Mouse (Mus musculus) midbrain, embryonic 13.5 days (tissue): ENCODE data around the gene Tnfsfm13. TPM values are rescaled to one million over a fixed set of nuclear protein-coding genes. Genes with fewer than 3 reads are reported as not detected.

ENCODE experiments used
- ATAC-seq: fragments of 200-750 bp; cut with Nextera tagmentation; 2 replicates; pipeline ENCODE4 v1.8.0; 2017; ENCODE audit warnings: mild to moderate bottlenecking, moderate TSS enrichment, moderate library complexity
- H3K27ac ChIP-seq: fragments of 300-500 bp; sonication (generic); 2 replicates; pipeline ENCODE4 v1.5.1; 2015; ENCODE audit warnings: inconsistent platforms, mild to moderate bottlenecking, moderate library complexity
- H3K27me3 ChIP-seq: fragments of 300-500 bp; sonication (generic); 2 replicates; pipeline ENCODE4 v1.6.1; 2015; ENCODE audit warnings: mild to moderate bottlenecking, inconsistent platforms
- H3K36me3 ChIP-seq: fragments of 300-500 bp; sonication (generic); 2 replicates; pipeline ENCODE4 v1.6.1; 2015; ENCODE audit warnings: mild to moderate bottlenecking, inconsistent platforms
- H3K4me1 ChIP-seq: fragments of 300-500 bp; sonication (generic); replicated peaks from 2 replicates; pipeline ENCODE4 v1.6.1; 2015; ENCODE audit warnings: inconsistent platforms
- H3K4me2 ChIP-seq: fragments of 300-500 bp; sonication (generic); replicated peaks from 2 replicates; pipeline ENCODE4 v1.6.1; 2015; ENCODE audit warnings: moderate library complexity, mild to moderate bottlenecking, inconsistent platforms
- H3K4me3 ChIP-seq: fragments of 300-500 bp; sonication (generic); replicated peaks from 2 replicates; pipeline ENCODE4 v1.5.1; 2015; ENCODE audit warnings: mild to moderate bottlenecking, inconsistent platforms
- H3K9ac ChIP-seq: fragments of 300-500 bp; sonication (generic); replicated peaks from 2 replicates; pipeline ENCODE4 v1.6.1; 2015; ENCODE audit warnings: mild to moderate bottlenecking, inconsistent platforms
- H3K9me3 ChIP-seq: fragments of 300-500 bp; sonication (generic); 2 replicates; pipeline ENCODE4 v1.6.1; 2016; ENCODE audit warnings: mild to moderate bottlenecking, inconsistent platforms
- WGBS: fragments of 180-500 bp; shearing (Covaris S2); methylation state at CpG from one replicate; pipeline ENCODE4 v1.1.7; 2015; 5-methylcytosine and 5-hydroxymethylcytosine counted together
- microRNA counts: library from miRNA; unstranded; fragments of <30 nt; microRNA quantifications from one replicate; lab custom pipeline; 2016
- microRNA-seq: library from miRNA; unstranded; fragments of <30 nt; microRNA quantifications from one replicate; pipeline ENCODE4, GENCODE M21; 2016
- polyA plus RNA-seq: library from polyadenylated mRNA; unstranded; fragments of >200 nt; fragmentation: Nextera tagmentation; extraction: Ambion mirVana; gene quantifications from 2 replicates; pipeline ENCODE4 v1.2.1, GENCODE M21; 2015

The Tnfsfm13 gene
- polyA plus RNA-seq, 1 experiment from 2014 or later: 1.2 TPM

DNA sequence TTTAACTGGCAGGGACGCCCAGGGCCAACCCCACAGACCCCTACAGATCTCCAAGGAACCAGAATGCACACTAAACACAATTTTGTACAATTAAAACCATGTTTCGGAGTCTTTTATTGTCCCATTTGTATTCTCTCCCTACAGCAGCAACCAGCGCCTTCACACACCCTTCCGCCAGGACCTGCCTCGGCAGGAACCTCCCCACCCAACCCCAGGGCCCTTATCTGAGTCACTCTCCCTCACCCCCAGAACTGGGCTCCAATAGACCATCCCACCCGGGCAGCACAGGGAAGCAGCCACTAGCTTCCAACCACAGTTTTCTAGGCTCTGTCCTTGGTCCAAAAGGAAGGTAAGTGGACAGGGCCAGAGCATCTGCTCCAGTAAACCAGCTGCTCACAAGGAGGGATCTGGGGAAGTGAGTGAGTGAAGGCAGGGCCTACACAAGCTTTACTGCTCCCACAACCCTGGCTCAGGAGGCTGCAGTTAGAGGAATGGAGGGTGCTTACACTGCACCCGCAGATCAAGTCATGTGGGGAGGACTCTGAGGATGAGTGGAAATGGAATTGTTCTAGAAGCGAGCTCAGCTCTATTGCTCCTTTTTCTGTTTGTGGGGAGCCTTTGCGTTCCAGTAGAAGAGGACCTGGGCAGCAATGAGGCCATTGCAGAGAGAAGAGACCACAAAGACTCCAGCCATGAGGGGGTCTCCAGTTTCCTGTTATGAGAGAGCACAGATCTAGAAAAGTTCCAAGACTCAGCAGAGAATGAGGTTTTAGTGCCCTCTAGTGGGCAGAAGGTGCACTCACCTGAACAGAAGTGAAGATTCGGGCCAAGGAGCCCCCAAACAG is 39.1 kb downstream of the Tnfsfm13 start:
- Histone ChIP-seq H3K4me3 (no peak overlapping the region), H3K36me3 (peaks cover 64% of the 10 kb centered on the region), H3K9ac (0 out of 2 replicates have a peak overlapping the region, but pooled peaks have one; percentile 25), H3K27ac (no peak overlapping the region), H3K4me1 (peaks cover 38% of the 10 kb centered on the region), H3K9me3 (no peaks in the 10 kb centered on the region), H3K4me2 (no peak overlapping the region), H3K27me3 (no peaks in the 10 kb centered on the region)
- no peak for ATAC-seq
- WGBS: 82% methylated on average over 10 of the region's 10 CpGs

DNA sequence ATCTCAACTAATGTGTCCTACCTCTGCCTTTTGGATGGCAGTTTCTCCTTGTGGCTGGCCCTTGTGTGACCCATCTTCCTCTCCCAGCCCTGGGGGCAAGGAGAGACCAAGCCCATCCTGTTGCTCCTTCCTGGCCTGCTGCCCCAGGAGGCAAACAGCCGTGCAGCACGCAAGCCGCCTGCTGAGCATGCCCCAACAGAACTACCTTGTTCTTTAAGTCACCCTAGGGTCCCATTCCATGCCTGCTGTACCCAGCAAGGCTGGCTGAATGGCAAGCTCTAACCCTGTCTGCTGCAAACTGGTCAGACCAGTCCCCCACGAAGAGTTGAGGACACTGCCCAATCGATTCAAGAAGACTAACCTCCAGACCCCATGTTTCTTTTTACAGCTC is 39.8 kb downstream of the Tnfsfm13 start:
- no peaks in the 10 kb centered on the region for H3K27me3 ChIP-seq
- no peak for ATAC-seq
- H3K9ac ChIP-seq: 0 out of 2 replicates have a peak overlapping the region, but pooled peaks have one; percentile 36
- peaks cover 72% of the 10 kb centered on the region for H3K36me3 ChIP-seq
- no peaks in the 10 kb centered on the region for H3K9me3 ChIP-seq
- H3K27ac ChIP-seq: no peak overlapping the region
- 87% methylated on average over 5 of the region's 5 CpGs for WGBS
- peaks cover 30% of the 10 kb centered on the region for H3K4me1 ChIP-seq
- H3K4me2 ChIP-seq: no peak overlapping the region
- H3K4me3 ChIP-seq: no peak overlapping the region

DNA sequence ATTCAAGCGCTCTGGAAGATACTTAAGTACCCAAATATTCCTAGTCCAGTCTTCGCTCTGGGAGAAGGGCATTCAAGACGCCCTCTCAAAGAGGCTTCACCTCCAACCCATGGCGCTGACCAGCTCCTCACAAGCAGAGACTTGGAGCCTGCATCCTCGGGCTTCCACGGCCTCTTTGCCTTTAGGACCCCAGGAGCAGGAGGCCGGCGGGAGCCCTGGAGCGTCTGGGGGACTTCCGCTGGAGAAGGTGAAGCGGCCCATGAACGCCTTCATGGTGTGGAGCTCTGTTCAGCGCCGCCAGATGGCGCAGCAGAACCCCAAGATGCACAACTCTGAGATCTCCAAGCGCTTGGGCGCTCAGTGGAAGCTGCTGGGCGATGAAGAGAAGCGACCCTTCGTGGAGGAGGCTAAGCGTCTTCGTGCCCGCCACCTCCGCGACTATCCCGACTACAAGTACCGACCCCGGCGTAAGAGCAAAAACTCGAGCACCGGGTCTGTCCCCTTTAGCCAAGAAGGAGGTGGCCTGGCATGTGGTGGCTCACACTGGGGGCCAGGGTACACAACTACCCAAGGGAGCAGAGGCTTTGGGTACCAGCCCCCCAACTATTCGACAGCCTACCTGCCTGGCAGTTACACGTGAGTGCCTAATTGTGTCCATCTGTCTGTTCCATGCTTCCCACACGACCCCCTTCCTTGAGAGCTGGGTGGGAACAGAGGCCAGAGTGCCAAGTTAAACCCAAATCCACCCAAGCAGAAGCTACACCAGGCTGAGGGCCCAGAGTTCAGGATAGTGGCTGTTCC is 40.4 kb downstream of the Tnfsfm13 start, which contains the start of gene Sox15:
Gene Sox15 (plus strand): TSS at position 51 of the 801 bp plus-strand sequence.
- Histone ChIP-seq H3K4me2 (0 out of 2 replicates have a peak within 1 kb of the TSS, but pooled peaks have one; percentile 11), H3K4me3 (no peak within 1 kb of the TSS), H3K9ac (peak within 1 kb of the TSS; percentile 44), H3K4me1 (peaks cover 25% of the 10 kb centered on the region), H3K27me3 (no peaks in the 10 kb centered on the region), H3K36me3 (peaks cover 77% of the 10 kb centered on the region), H3K9me3 (no peaks in the 10 kb centered on the region), H3K27ac (peak within 1 kb of the TSS; percentile 30)
- WGBS: 24% methylated on average over 34 of the region's 34 CpGs
- ATAC-seq: peak; percentile 82

DNA sequence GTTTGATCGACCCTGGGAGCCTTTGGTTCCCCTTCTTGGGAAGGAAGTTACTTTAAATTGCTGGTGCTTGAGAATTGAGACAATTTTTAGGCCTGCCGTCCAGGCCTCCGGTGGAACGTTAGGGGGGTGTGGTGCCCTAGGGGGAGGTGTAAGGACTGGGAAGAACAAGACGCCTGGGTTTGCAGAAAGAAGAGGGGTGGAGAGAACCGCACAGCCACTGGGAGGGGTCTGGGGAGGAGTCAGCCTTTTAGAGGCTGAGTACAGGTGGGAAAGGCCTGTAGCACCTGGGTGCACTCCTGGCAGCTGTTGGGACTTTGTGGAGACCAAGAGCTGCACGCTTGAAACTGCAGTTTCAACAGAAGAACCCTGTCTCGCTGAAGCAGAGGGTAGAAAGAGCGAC is 41.1 kb downstream of the Tnfsfm13 start:
- Histone ChIP-seq H3K36me3 (peaks cover 81% of the 10 kb centered on the region), H3K9ac (no peak overlapping the region), H3K27ac (no peak overlapping the region), H3K4me2 (no peak overlapping the region), H3K27me3 (no peaks in the 10 kb centered on the region), H3K4me3 (no peak overlapping the region), H3K9me3 (no peaks in the 10 kb centered on the region), H3K4me1 (peaks cover 19% of the 10 kb centered on the region)
- no peak for ATAC-seq
- 52% methylated on average over 9 of the region's 9 CpGs for WGBS

DNA sequence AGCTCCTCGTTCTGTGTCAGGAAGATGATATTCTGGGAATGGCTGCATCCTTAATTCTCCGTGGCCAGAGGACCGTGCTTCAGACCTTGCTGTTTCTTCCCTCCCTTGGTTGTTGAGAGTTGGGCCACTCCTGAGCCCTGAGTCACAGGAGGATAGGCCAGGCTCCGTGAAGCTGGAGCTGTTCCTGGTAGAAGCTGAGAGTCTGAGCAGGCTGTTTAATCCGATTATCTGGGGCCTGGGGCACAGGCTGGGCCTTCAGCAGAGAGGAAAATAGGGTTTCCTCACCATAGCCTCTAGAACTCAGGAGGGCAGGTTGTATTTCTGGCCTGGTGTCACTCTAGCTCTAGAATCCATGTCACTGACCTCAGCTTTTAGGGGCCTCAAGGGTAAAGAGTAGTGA is 42.5 kb downstream of the Tnfsfm13 start:
- peak overlapping the region; percentile 60 for H3K27ac ChIP-seq
- 48% methylated on average over 5 of the region's 5 CpGs for WGBS
- no peaks in the 10 kb centered on the region for H3K27me3 ChIP-seq
- no peaks in the 10 kb centered on the region for H3K9me3 ChIP-seq
- H3K9ac ChIP-seq: no peak overlapping the region; the same call in 1 of the 2 replicates
- ATAC-seq: no peak
- no peak overlapping the region for H3K4me3 ChIP-seq
- H3K4me1 ChIP-seq: peaks cover 19% of the 10 kb centered on the region
- H3K36me3 ChIP-seq: peaks cover 82% of the 10 kb centered on the region
- no peak overlapping the region for H3K4me2 ChIP-seq

DNA sequence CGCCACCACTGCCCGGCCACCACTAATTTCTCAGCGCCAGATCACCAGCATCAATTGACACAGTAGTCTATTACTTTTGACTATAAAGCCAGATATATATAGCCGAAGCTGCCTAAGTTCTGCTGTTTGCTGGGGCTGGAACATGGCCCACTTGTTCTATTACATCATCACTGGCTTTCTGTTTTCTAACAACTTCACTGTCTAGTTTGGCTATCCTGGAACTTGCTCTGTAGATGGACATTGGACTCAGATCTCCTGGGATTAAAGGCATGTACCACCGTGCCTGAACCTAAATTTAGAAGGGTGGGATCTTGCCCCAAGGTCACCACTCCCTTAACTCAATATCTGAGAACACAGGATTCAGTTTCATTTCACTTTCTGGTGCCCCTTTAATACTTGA is 50.0 kb downstream of the Tnfsfm13 start:
- no peak for ATAC-seq
- 97% methylated on average over 5 of the region's 5 CpGs for WGBS
- Histone ChIP-seq H3K4me1 (no peaks in the 10 kb centered on the region), H3K4me3 (no peak overlapping the region), H3K27ac (no peak overlapping the region), H3K27me3 (no peaks in the 10 kb centered on the region), H3K9me3 (no peaks in the 10 kb centered on the region), H3K36me3 (peaks cover 96% of the 10 kb centered on the region), H3K4me2 (no peak overlapping the region), H3K9ac (no peak overlapping the region)

DNA sequence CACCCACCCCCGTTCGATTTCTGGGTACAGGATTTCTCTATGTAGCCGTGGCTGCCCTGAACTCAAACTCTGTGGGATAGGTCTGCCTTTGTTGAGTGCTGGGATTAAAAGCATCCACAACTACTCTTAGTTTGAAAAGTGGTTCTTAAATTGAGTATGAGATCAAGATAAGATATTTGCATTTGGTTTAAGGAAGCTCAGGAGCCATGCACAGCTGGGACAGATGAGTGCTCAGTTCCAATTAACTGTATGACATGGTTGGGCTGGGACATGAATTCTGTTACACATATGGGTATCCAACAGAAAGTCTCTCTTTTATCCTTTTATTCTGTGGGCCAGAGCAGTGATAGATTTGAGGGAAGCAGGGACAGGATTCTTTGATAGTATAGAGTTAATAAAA is 60.4 kb downstream of the Tnfsfm13 start:
- peaks cover 21% of the 10 kb centered on the region for H3K36me3 ChIP-seq
- peaks cover 38% of the 10 kb centered on the region for H3K4me1 ChIP-seq
- H3K27ac ChIP-seq: no peak overlapping the region
- H3K4me2 ChIP-seq: 0 out of 2 replicates have a peak overlapping the region, but pooled peaks have one; percentile 21
- H3K9ac ChIP-seq: no peak overlapping the region
- no peaks in the 10 kb centered on the region for H3K27me3 ChIP-seq
- ATAC-seq: no peak
- H3K9me3 ChIP-seq: no peaks in the 10 kb centered on the region
- H3K4me3 ChIP-seq: peak overlapping the region; percentile 99; the same call in 1 of the 2 replicates
- 88% methylated on average over 3 of the region's 3 CpGs for WGBS

DNA sequence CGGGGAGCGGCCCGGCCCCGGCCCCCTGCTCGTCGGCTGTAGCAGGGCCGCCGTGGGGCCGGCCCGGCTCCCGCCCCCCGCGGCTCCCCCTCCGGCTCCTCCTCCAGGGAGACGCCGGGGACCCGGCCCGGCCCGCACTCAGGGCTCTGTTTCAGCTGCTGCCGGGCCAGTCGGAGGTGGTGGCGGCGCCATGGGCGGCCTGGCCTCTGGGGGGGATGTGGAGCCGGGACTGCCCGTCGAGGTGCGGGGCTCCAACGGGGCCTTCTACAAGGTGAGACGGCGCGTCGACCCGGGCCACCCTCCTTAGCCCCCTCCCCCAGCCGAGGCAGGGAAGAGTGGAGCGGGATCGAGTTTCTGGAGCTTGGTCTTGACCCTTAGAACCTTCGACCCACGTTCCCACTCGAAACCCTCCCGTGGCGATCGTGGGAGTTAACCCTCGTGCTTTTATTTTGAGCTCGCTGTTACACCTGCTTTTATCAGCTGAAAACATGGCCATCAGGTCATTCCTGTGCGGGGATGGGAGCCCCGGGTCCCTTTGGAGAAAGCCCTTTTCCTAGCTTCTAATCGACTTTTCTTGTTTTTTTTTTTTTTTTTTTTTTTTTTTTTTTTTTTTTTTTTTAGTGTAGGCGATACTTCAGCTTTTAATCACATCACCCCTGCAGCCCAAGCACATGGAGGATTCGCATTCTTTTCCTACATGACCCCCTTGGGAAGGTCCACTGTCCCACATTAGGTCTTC is 62.6 kb downstream of the Tnfsfm13 start:
- Histone ChIP-seq H3K4me2 (peak overlapping the region; percentile 86), H3K4me1 (peaks cover 38% of the 10 kb centered on the region), H3K9ac (peak overlapping the region; percentile 99), H3K27ac (peak overlapping the region; percentile 96), H3K27me3 (no peaks in the 10 kb centered on the region), H3K9me3 (no peaks in the 10 kb centered on the region), H3K4me3 (peak overlapping the region; percentile 99), H3K36me3 (peaks cover 7% of the 10 kb centered on the region)
- peak; percentile 68 for ATAC-seq
- under 1% methylated on average over 50 of the region's 50 CpGs for WGBS

MicroRNAs within 50 kb of the gene (microRNA counts, 519-probe panel; counts per million panel counts)
- microRNA mmu-miR-1934 (lab: Ali Mortazavi, UCI) (110 counts per million, percentile 56 among the panel's probes with 10 or more counts), microRNA mmu-miR-467f (lab: Ali Mortazavi, UCI) (2,580 counts per million, percentile 63 among the panel's probes with 10 or more counts)

Small RNA genes within 50 kb of the gene (microRNA-seq; reads per million reads assigned to microRNA genes)
- gene Mir1934 (4.5 reads per million, percentile 18 among the genes with 10 or more reads in this experiment), gene Mir467f (not detected)

Other genes starting within 250 kb of the Tnfsfm13 start
- gene Dnah2, start 147.0 kb downstream of the Tnfsfm13 start, polyA plus RNA-seq: 2.2 and 2.7 TPM in 2 replicates
- 95.0 and 130 TPM in 2 replicates for gene Efnb3, start 135.9 kb downstream of the Tnfsfm13 start, polyA plus RNA-seq
- 24.5 and 26.9 TPM in 2 replicates for gene Wrap53, start 115.8 kb downstream of the Tnfsfm13 start, polyA plus RNA-seq
- 84.2 and 93.4 TPM in 2 replicates for gene Trp53, start 115.7 kb downstream of the Tnfsfm13 start, polyA plus RNA-seq
- 23.2 and 24.3 TPM in 2 replicates for gene Atp1b2, start 90.2 kb downstream of the Tnfsfm13 start, polyA plus RNA-seq
- gene Shbg, start 78.2 kb downstream of the Tnfsfm13 start, polyA plus RNA-seq: not detected in 2 replicates
- 25.1 and 28.5 TPM in 2 replicates for gene Sat2, start 74.1 kb downstream of the Tnfsfm13 start, polyA plus RNA-seq
- gene Fxr2, start 63.1 kb downstream of the Tnfsfm13 start, polyA plus RNA-seq: 40.5 and 52.4 TPM in 2 replicates
- 0.31 TPM in 1 of 2 replicates, not detected in the other for gene Sox15, start 40.8 kb downstream of the Tnfsfm13 start, polyA plus RNA-seq
- 103 and 104 TPM in 2 replicates for gene Mpdu1, start 33.5 kb downstream of the Tnfsfm13 start, polyA plus RNA-seq
- gene Cd68, start 29.9 kb downstream of the Tnfsfm13 start, polyA plus RNA-seq: 6.1 and 7.3 TPM in 2 replicates
- gene Eif4a1, start 23.7 kb downstream of the Tnfsfm13 start, polyA plus RNA-seq: 581 and 595 TPM in 2 replicates
- gene Senp3, start 14.0 kb downstream of the Tnfsfm13 start, polyA plus RNA-seq: 101 and 103 TPM in 2 replicates
- gene Tnfsf13, start 10.3 kb downstream of the Tnfsfm13 start, polyA plus RNA-seq: 0.36 TPM in 1 of 2 replicates, not detected in the other
- gene Tnfsf12, start 249 bp downstream of the Tnfsfm13 start, polyA plus RNA-seq: 0.98 and 1.2 TPM in 2 replicates
- gene Polr2a, start 62.5 kb upstream of the Tnfsfm13 start, polyA plus RNA-seq: 22.7 and 24.9 TPM in 2 replicates
- 0.31 TPM in 1 of 2 replicates, not detected in the other for gene Slc35g3, start 65.9 kb upstream of the Tnfsfm13 start, polyA plus RNA-seq
- gene Zbtb4, start 69.8 kb upstream of the Tnfsfm13 start, polyA plus RNA-seq: 2.9 and 3.2 TPM in 2 replicates
- gene Chrnb1, start 99.8 kb upstream of the Tnfsfm13 start, polyA plus RNA-seq: 0.83 and 0.85 TPM in 2 replicates
- gene Fgf11, start 105.8 kb upstream of the Tnfsfm13 start, polyA plus RNA-seq: 3.4 and 4.4 TPM in 2 replicates
- 0.44 and 0.52 TPM in 2 replicates for gene Tmem102, start 109.5 kb upstream of the Tnfsfm13 start, polyA plus RNA-seq
- not detected in 2 replicates for gene Gm39566, start 119.2 kb upstream of the Tnfsfm13 start, polyA plus RNA-seq
- gene Spem2, start 122.4 kb upstream of the Tnfsfm13 start, polyA plus RNA-seq: not detected in 2 replicates
- gene Spem1, start 126.1 kb upstream of the Tnfsfm13 start, polyA plus RNA-seq: 0.51 and 0.64 TPM in 2 replicates
- 20.5 and 21.3 TPM in 2 replicates for gene Nlgn2, start 141.7 kb upstream of the Tnfsfm13 start, polyA plus RNA-seq
- 329 and 331 TPM in 2 replicates for gene Tmem256, start 142.4 kb upstream of the Tnfsfm13 start, polyA plus RNA-seq
- gene Plscr3, start 150.3 kb upstream of the Tnfsfm13 start, polyA plus RNA-seq: 55.0 and 56.3 TPM in 2 replicates
- 0.27 and 0.31 TPM in 2 replicates for gene Tnk1, start 162.6 kb upstream of the Tnfsfm13 start, polyA plus RNA-seq
- gene Tmem95, start 181.9 kb upstream of the Tnfsfm13 start, polyA plus RNA-seq: not detected in 2 replicates
- 1.3 and 1.7 TPM in 2 replicates for gene Kctd11, start 185.3 kb upstream of the Tnfsfm13 start, polyA plus RNA-seq
- 0.37 and 0.48 TPM in 2 replicates for gene Acap1, start 199.4 kb upstream of the Tnfsfm13 start, polyA plus RNA-seq
- 16.1 and 17.1 TPM in 2 replicates for gene 2810408A11Rik, start 204.9 kb upstream of the Tnfsfm13 start, polyA plus RNA-seq
- gene Neurl4, start 205.0 kb upstream of the Tnfsfm13 start, polyA plus RNA-seq: 18.6 and 19.8 TPM in 2 replicates
- gene Gps2, start 217.8 kb upstream of the Tnfsfm13 start, polyA plus RNA-seq: 81.9 and 87.0 TPM in 2 replicates
- gene Eif5a, start 225.9 kb upstream of the Tnfsfm13 start, polyA plus RNA-seq: 1,160 and 1,188 TPM in 2 replicates
- gene Ybx2, start 239.7 kb upstream of the Tnfsfm13 start, polyA plus RNA-seq: 3.9 and 4.2 TPM in 2 replicates